8 mouse cellular contexts compared by ENCODE assay signal in the genomic region with DNA sequence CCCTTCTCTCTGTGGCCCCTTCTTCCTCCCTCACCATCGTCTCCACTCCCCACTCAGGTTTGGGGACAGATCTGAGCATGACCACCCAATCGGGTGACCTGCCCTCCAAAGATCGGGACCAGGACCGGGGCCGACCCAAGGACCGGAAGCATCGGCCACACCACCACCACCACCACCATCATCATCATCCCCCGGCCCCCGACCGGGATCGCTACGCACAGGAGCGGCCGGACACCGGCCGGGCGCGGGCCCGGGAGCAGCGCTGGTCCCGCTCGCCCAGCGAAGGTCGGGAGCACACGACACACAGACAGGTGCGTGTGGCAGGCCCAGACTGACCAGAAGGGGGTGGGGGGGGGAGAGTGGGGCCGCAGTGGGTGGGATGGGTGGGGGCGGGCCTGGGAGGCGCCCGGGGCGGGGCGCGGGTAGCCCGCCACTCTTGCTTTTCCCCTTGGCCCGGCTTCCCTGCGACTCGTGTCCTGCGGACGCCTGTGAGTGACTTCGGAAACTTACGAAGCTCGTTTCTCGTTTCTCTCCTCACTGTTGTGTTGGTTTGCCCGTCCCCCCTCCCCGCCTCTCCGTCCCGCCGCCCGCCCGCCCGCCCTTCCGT. TPM values are rescaled to one million over a fixed set of nuclear protein-coding genes. Genes with fewer than 3 reads are reported as not detected.
DNase-seq lines count a peak whose midpoint lies in the region; ATAC-seq lines count a peak whose summit lies in the region.

No protein-coding gene starts in this region.

- no peaks in the 10 kb centered on the region for H3K27me3 ChIP-seq in heart, embryonic 15.5 days
- no peaks in the 10 kb centered on the region for H3K27me3 ChIP-seq in limb, embryonic 13.5 days

- peak overlapping the region; percentile 94 for H3K4me2 ChIP-seq in heart, embryonic 15.5 days
- H3K4me2 ChIP-seq in limb, embryonic 13.5 days (replicated peaks) = peak overlapping the region; percentile 85

- H3K27ac ChIP-seq in heart, embryonic 15.5 days = peak overlapping the region; percentile 90
- H3K27ac ChIP-seq in limb, embryonic 13.5 days = peak overlapping the region; percentile 95

- H3K9me3 ChIP-seq in heart, embryonic 15.5 days (replicated peaks) = no peaks in the 10 kb centered on the region
- H3K9me3 ChIP-seq in limb, embryonic 13.5 days = no peaks in the 10 kb centered on the region

- WGBS in heart, embryonic 15.5 days = 1% methylated on average over 45 of the region's 52 CpGs
- under 1% methylated on average over 40 of the region's 52 CpGs for WGBS in limb, embryonic 13.5 days

- DNase-seq in urinary bladder, adult 2 months (ENCODE audit: low spot score) = peak; percentile 51
- DNase-seq in urinary bladder, postnatal 10 days (ENCODE audit: low spot score) = no peak
- peak; percentile 69 for DNase-seq in neural tube, embryonic 10.5 days (ENCODE audit: extremely low spot score, low spot score)
- DNase-seq in left cerebral cortex, adult 18-20 months (ENCODE audit: low spot score in 2 of 2) = no peak

- peak overlapping the region; percentile 74 for H3K9ac ChIP-seq in heart, embryonic 15.5 days
- H3K9ac ChIP-seq in limb, embryonic 13.5 days = peak overlapping the region; percentile 84

- peak; percentile 17; the same call in 1 of the 2 replicates for ATAC-seq in common myeloid progenitor, adult 5-6 weeks (replicated peaks; ENCODE audit: low read depth, poor library complexity, severe bottlenecking)
- peak; percentile 29 for ATAC-seq in heart, embryonic 15.5 days (replicated peaks; ENCODE audit: insufficient number of reproducible peaks, insufficient read depth, low FRiP score, low read depth)
- ATAC-seq in limb, embryonic 13.5 days (ENCODE audit: low FRiP score, low read depth) = peak; percentile 24
- ATAC-seq in erythroid progenitor cell, adult 5-6 weeks (replicated peaks; ENCODE audit: low FRiP score, poor library complexity, severe bottlenecking) = no peak

- H3K4me1 ChIP-seq in heart, embryonic 15.5 days (replicated peaks) = peaks cover 30% of the 10 kb centered on the region
- H3K4me1 ChIP-seq in limb, embryonic 13.5 days = peaks cover 56% of the 10 kb centered on the region

- peak overlapping the region; percentile 66 for H3K4me3 ChIP-seq in heart, embryonic 15.5 days
- H3K4me3 ChIP-seq in limb, embryonic 13.5 days = peak overlapping the region; percentile 56

- H3K36me3 ChIP-seq in heart, embryonic 15.5 days = no peaks in the 10 kb centered on the region
- H3K36me3 ChIP-seq in limb, embryonic 13.5 days = no peaks in the 10 kb centered on the region

RNA-seq across cellular contexts. Expression of a gene that starts 24.0 kb away (rescaled TPM):
- polyA plus RNA-seq in urinary bladder, adult 2 months (2012; rRNA removed) = 14.7 and 23.3 TPM in 2 replicates
- total RNA-seq in common myeloid progenitor, adult 5-6 weeks (2017) = 73.6 and 80.7 TPM in 2 replicates
- 34.9 and 50.5 TPM in 2 replicates for polyA plus RNA-seq in heart, embryonic 15.5 days (2015; fragmentation: Nextera tagmentation; extraction: Ambion mirVana)
- polyA plus RNA-seq in limb, embryonic 13.5 days (2015; fragmentation: Nextera tagmentation; extraction: Ambion mirVana) = 71.9 and 73.0 TPM in 2 replicates
- 10.9 and 16.2 TPM in 2 replicates for total RNA-seq in erythroid progenitor cell, adult 5-6 weeks (2015; ENCODE audit: low replicate concordance)
- total RNA-seq in erythroid progenitor cell, adult 5-6 weeks (2017; ENCODE audit: low replicate concordance) = 7.6 and 8.1 TPM in 2 replicates
- total RNA-seq in left cerebral cortex, adult 18-20 months (2021) = 10 to 100 TPM; 15.5 to 19.9 TPM

RNA-seq across cellular contexts. Expression of a gene that starts 47.4 kb away (rescaled TPM):
- 71.7 and 76.3 TPM in 2 replicates for polyA plus RNA-seq in urinary bladder, adult 2 months (2012; rRNA removed)
- 85.0 and 102 TPM in 2 replicates for total RNA-seq in common myeloid progenitor, adult 5-6 weeks (2017)
- polyA plus RNA-seq in heart, embryonic 15.5 days (2015; fragmentation: Nextera tagmentation; extraction: Ambion mirVana) = 40.6 and 47.4 TPM in 2 replicates
- polyA plus RNA-seq in limb, embryonic 13.5 days (2015; fragmentation: Nextera tagmentation; extraction: Ambion mirVana) = 70.8 and 72.7 TPM in 2 replicates
- 7.9 and 13.4 TPM in 2 replicates for total RNA-seq in erythroid progenitor cell, adult 5-6 weeks (2015; ENCODE audit: low replicate concordance)
- 18.4 and 23.1 TPM in 2 replicates for total RNA-seq in erythroid progenitor cell, adult 5-6 weeks (2017; ENCODE audit: low replicate concordance)
- 100 to 1,000 TPM in 1 of 2 experiments, 10 to 100 TPM in 1; 99.1 to 101 TPM for total RNA-seq in left cerebral cortex, adult 18-20 months (2021)

RNA-seq across cellular contexts. Expression of a gene that starts 49.0 kb away (rescaled TPM):
- polyA plus RNA-seq in urinary bladder, adult 2 months (2012; rRNA removed) = 39.5 and 49.4 TPM in 2 replicates
- total RNA-seq in common myeloid progenitor, adult 5-6 weeks (2017) = 46.5 and 55.3 TPM in 2 replicates
- polyA plus RNA-seq in heart, embryonic 15.5 days (2015; fragmentation: Nextera tagmentation; extraction: Ambion mirVana) = 10.7 and 14.6 TPM in 2 replicates
- 15.0 and 15.2 TPM in 2 replicates for polyA plus RNA-seq in limb, embryonic 13.5 days (2015; fragmentation: Nextera tagmentation; extraction: Ambion mirVana)
- total RNA-seq in erythroid progenitor cell, adult 5-6 weeks (2015; ENCODE audit: low replicate concordance) = 24.3 and 25.6 TPM in 2 replicates
- total RNA-seq in erythroid progenitor cell, adult 5-6 weeks (2017; ENCODE audit: low replicate concordance) = 11.8 and 16.9 TPM in 2 replicates
- 10 to 100 TPM; 93.7 to 99.0 TPM for total RNA-seq in left cerebral cortex, adult 18-20 months (2021)

Comparison
In these comparisons a context has a peak if more than half of its experiments do, and no peak if none do; other contexts are left out.
1. DNase-seq: peak in urinary bladder, adult 2 months (single experiment) and neural tube, embryonic 10.5 days (single experiment); none in urinary bladder, postnatal 10 days (single experiment) and left cerebral cortex, adult 18-20 months (0 of 2).